Mouse (Mus musculus): ENCODE measurements around the gene Slc12a8.

Slc12a8 gene

DNA sequence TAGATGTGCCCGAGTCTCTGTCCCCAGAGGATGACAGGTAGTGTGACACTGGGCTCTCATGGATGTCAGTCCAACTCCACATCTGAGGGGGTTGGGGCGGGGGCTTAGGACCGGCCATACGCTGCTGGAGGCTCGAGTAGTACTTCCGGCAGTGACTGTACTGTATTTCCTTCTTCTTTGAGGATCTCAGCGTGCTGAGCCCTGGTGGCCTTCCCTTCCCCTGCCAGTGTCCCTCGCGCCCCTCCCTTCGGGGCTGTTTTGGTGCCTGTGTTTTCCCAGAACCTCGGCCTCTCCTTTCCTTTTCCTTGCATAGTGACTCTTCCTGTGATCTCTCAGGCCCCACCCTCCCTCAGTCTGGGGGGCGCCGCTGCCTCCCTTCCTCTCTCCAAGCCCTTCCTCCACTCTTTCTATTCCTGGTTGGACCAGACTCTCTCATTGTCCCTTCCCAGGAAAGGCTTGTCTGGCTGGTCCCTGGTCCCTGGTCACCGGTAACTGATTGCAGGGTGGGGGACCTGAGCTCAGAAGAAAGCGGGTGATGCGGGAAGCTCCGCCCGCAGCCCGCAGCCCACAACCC is 66.8 kb downstream of the Slc12a8 start:
- DNase-seq (ENCODE audit: low spot score): no peak

DNA sequence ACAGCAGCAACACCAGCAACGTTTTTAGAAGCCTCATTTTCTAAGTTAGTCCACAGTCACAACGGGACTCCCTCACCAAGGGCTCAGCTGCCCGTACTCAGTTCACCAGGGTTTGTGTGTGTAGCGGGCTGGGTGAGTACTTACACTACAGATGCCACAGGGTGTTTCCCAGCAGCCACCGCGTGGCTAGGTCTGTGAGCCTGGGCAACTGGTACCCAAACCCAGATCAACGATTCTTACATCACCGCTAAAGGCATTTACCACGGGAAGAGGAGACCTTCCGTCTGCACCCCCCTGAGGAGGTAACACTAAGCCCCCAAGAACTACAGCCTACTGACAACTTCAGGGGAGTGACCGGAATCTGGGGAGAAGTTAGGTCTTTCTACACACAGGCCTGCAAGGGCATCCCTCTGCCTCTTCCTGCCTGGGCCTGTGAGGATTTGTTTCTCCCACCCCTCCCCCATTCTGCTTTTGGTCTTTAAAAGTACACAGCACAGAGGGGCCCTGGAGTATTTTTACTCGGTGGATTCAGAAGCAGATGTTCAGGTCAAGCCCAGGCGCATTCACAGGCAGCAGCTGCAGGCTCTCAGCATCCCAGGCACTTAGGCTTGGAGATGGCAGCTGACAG is 67.4 kb downstream of the Slc12a8 start:
- DNase-seq (ENCODE audit: low spot score): no peak

DNA sequence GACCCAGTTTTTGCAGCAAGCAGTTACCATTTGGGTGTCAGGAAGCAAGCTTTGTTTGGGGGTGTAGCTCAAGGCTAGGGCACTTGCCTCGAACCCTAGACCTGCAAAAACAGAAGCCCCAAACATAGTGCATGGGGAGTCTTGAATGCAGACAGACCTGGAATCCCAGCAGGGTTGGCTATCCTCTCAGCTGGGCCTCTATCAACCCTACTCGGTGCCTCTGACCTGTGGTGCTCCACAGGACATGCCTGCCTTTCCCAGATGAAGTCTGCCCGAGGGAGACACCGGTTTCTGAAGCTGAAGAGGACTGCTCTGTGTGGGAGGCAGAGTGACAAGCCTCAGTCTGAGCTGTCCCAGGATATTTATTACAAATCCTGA is 67.9 kb downstream of the Slc12a8 start:
- no peak for DNase-seq (ENCODE audit: low spot score)

DNA sequence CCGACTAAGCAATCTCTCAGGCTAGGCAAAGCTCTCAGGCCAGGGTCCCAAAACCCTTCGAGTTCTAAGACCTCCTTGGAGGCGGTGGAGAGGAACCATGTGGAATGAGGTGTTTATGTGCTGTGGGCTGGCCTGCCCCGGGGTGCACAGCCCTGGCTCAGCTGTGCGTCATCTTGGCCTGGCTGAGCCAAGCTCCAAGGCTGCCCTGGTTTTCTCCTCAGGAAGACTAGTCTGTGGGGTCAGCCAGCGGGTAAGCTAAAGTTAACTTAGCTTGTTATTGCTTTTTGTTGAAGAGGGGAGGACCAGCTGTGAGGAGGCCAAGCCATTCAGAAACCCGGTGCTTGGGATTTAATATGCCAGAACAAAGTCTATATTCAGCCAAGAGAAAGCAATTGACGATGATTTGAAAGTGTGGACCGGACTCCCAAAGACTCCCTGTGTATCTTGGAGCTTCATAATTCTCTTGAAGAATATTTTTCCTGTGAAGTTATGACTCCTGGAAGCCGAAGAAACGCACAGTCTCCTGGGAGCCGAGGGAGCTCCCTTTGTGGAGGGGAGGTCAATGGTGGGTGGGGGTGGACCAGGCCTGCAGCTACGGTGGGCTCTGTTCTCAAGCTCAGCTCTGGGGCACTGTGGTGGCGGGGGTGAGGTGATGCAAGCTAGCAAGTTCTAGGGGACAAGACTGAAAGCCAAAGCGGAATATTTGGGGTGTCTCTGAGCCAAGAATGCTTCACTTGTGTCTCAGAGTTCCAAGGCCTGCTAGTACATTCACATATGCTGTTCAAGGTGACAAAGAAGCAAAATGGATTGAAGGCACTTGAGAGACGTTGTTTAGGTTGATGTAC is 70.4 kb downstream of the Slc12a8 start:
- DNase-seq (ENCODE audit: low spot score): no peak

DNA sequence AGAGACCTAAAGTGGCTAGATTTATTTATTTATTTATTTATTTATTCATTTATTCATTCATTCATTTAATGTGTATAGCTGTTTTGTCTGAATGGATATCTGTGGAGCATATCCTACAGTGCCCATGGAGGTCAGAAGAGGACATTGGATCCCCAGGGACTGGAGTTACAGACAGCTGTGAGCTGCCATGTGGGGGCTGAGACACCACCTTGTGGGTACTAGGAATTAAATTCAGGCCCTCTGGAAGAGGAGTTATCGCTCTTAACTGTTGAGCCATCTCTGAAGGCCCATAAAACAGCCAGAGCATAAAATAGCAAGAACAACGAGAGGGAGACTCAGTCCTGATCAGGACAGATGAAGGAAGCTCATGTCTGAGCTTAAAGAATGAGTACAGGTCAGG is 71.7 kb downstream of the Slc12a8 start:
- DNase-seq (ENCODE audit: low spot score): no peak

DNA sequence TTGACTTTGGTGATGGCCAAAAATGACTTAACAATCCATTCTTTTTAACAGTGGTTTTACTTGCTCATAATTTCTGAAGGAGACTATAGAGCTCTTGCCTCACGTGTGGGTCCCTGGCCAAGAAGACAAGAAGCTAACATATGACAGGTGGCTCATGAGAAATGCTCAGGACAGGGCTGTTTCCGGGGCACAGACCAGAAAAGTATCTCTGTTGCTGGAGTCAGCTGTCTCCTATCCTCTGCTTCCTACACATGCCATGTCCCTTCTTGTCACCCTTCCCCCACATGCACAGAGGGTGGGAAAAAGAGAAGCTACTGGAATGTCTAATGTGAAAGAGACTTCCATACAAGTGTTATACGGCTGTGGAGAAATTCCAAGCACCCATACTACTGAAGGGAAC is 73.3 kb downstream of the Slc12a8 start:
- DNase-seq (ENCODE audit: low spot score): no peak

DNA sequence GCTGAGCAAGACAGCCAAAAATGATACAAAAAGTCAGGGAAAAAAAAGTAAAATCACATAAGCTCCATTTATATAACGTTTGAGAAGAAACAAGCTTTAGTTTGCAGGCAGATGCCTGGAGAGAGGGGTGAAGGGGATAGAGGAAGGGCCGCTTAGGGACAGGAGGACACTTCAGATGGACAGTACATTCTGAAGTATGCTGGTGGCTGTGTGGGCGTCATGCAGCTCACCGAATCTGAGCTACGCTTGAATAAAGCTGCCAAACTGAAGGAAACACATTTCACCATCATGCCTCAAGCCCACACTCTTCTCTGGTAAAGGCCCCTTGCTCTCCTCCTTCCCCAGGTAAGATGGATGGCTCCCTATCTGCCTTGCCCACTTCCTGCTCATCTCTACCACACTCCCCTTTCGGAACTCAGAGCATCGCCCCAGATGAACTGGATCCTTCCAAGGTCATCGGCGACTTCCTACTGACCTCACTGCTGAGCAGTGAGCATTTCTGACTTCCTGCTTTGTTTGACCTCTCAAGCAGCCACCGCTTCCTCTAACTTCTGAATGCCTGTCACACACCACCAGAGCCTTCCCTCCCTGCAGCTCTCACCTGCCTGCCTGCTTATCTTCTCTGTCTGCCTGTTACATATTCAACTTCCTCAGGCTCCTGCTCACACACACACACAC is 74.4 kb downstream of the Slc12a8 start:
- DNase-seq (ENCODE audit: low spot score): no peak

DNA sequence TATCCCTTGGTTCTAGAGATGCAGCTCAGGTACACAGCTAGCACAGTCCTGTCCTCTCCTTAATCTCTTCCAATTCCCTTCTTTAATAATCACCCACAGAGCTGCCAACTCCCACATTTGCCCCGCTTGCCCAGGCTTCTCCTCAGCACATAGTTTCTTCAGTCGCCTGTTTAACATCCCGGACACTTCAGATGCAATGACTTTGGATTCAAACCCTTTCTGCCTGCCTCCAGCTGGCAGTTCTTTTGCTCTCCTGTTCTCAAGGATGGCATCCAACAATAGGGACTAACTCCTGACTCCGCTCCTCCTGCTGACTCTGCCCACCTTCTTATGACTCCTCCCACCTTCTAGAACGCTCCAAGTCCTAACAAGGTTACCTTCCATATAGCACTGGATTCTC is 75.2 kb downstream of the Slc12a8 start:
- DNase-seq (ENCODE audit: low spot score): no peak

DNA sequence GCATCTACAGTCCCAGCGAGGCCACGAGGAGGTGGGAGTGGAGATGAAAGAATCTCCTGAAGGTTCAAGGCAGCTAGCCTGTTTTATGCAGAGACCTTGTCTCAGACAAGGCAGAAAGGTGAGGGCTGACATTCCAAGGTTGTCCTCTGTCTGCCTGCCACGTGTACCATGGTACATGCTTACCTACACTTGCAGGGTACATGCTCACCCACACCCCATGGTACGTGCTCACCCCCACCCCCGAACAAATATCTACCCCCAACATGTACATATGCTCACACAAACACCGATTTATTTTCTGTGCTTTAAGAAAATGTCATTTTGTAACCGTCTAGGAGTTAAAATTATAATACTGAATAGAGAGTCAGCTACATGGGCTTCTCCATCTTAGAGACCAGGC is 76.3 kb downstream of the Slc12a8 start:
- DNase-seq (ENCODE audit: low spot score): no peak

DNA sequence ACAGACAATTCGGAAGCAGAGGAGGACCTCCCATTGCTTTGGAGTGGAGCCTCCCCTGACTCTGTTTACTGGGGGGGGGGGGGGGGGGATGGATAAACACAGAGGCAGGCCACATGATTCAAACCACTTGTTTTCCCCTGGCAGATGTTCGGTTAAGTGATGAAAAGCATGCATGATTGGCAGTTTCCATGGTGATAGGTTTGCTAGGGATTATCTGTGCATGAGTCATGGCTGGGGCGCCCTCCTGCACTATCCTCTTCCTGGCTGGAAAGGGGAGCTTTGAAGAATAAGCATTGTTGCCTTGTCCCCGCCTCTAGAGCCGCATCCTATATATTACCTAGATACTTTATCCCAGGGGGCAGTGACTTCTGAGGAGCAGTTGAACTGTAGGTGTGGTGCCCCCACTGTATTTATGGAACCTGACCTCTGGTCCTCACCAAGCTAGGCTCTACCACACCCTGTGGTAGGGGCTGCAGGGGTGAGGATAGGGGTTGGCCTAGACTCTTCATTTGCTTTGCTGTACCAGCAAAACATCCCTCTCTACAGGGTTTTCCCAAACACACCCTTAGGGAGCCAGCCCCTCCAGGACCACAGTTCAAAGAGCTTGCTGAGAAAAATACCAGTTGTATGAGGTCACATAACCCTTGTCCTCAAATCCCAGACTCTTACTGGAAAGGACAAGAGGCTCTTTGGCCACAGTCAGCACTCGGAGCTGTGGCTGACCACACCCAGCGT is 77.1 kb downstream of the Slc12a8 start:
- no peak for DNase-seq (ENCODE audit: low spot score)

DNA sequence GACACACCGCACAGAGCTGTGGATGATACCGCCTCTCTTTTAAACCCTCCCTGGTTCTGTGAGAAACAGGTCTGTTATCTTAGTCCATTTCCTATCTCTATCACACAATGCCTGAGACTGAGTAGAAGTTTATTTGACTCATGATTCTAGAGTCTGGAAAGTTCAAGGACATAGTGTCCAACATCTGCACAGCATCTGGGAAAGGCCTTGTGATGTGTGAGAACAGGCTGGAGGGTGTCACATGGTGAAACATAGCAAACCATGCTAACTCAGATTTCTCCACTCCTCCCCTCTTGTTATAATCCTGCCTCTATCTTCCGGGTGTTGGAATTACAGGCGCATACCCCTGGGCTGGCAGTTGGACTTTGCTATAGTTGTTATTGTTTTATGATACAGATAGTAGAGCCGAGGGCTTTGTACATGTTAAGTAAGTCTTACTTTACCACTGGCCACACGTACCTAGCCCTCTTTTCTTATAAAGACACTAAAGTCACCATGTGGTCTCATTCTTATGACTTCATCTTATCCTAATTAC is 78.2 kb downstream of the Slc12a8 start:
- DNase-seq (ENCODE audit: low spot score): no peak

DNA sequence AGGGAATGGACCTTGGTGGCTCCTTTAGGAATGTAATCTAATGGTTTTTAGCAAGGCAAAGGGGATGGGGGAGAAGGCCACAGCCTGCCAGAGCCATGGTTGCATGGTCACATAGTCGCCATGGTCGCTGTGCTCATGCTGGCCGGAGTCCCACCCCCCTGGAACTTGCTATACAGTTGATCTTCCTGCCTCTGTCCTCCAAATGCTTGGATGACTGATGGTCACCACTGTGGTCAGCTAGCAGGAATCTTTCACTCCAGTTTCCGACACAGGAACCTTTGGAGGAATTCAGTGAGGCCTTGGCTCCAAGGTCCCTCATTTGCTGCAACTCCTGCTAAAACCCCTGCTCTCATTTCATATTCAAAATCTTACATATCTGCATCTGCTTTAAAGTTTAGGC is 79.1 kb downstream of the Slc12a8 start:
- no peak for DNase-seq (ENCODE audit: low spot score)

DNA sequence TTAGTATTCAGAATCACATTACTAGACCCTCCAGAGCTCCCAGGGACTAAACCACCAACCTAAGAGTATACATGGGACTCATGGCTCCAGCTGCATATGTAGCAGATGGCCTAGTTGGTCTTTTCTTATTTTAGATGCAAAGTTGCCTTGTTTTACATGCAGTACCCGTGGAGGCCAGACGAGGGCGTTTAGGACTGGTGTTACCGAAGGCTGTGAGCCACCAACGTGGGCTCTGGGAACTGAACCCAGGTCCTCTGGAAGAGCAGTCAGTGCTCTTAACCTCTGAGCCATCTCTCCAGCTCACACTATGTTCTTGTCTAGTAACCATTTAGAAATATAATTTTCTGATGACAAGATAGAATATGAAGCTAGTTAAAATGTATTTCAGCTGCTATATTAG is 83.1 kb downstream of the Slc12a8 start:
- no peak for DNase-seq (ENCODE audit: low spot score)

DNA sequence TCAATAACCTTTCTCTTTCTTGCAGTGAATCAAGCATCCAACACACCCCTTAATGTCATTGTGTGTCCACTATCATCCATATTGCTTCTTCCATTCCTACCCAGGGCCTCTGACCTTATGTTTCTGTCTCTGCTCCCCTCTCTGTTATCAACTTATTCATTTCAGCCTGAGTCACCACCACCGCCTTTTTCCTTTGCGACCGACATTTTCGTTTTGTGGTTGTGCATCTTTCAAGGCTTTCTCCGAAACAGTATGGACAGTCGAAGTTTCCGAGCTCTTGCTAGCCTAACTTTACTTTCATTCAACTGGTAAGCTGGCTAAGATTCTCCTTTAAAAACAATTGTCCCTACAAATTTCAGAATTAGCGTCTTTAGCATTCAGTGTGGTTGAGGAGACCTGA is 84.2 kb downstream of the Slc12a8 start:
- DNase-seq (ENCODE audit: low spot score): no peak

DNA sequence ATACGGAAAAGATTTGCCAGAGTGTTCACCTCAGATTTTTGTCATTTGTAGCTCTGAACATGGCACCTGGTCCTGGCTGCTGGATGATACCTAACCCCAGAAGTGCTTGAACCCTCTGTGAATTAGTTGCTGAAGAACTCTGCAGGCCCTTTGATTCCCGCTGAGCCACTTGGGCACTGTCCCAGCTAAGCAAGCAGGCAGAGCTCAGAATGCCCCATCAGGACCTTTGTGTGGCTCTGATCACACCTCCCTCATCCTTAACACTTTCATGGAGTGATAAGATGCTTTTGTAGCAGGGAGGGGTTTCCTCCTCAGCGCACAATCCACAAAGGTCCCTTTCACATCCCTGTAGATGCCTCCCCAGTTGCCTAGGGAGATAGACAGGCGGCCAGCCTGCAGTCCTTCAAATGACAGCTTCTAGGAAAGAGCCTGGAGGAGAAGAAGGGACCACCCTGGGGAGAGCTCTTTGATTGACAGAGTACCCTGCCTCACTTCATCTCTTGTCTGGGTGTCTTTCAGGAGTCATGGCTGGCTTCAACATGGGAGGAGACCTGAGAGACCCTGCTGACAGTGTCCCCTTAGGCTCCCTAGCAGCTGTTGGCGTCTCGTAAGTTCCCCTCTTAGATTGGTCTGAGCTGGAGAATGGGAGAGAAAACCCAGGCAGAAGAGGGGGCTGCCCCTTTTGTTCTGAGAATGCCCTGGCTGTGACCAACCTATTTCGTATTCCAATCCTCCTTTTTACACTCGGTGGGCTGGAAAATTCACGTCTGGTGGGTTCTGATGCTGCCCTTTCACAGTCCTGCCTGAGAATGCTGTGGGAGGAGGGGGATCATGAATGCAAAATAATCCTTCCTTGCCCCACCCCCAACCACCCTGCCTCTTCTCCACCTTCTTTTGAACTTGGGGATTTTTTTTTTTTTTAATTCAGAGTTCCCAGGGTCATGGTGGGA is 88.8 kb downstream of the Slc12a8 start:
- DNase-seq (ENCODE audit: low spot score): no peak

DNA sequence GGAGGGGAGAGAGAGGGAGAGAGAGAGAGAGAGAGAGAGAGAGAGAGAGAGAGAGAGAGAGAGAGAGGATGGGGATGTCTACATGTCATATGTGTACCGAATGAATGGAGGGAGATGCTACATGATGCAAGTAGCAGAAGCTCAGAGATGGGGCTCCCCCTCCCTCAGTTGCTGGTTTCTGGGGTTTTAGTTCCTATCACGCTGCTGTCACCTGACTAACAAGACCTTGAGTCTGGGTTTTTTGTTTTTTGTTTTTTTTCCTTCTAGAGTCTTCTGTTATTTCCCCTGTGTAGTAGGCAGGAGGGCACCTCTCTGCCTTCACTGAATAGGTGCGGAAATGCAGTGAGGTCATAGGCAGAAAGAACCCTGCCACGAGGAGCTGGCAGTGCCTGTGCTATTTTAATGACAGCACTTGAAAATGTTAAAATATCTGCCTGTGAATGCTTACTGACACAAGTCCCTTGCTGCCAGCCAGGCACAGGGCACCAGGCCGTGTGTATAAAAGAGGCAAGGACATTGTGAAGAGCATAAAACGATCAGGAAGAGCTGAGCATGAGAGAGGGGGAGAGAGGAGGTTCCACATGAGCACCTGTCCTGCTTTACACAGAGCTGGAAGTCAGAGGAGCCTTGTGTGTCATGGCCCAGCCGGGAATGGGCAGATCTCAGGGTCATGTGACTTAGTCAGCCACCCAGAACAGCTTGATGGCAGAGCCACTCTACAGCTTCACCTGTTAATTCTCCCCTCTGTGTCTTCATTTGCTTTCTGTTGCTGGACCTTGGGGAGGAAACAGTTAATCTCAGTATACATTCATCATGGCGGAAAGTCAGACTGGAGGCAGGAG is 89.8 kb downstream of the Slc12a8 start:
- no peak for DNase-seq (ENCODE audit: low spot score)

DNA sequence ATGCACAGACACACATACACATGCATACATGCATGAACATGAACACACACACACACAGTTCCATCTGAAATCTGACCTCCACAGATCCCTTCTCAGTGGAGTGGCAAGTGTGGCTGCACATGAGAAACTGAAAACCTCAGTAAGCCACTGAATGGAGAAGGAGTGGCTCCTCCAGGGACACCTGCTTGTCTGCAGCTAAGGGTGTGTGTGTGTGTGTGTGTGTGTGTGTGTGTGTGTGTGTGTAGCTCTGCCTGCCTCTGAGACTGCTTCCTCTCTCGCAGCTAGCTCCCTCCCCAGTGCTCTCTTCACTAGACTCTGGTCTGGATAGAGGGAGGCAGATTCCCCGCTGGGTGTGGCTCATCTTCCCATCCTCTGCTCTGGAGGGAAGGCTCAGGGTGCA is 92.4 kb downstream of the Slc12a8 start:
- DNase-seq (ENCODE audit: low spot score): no peak

DNA sequence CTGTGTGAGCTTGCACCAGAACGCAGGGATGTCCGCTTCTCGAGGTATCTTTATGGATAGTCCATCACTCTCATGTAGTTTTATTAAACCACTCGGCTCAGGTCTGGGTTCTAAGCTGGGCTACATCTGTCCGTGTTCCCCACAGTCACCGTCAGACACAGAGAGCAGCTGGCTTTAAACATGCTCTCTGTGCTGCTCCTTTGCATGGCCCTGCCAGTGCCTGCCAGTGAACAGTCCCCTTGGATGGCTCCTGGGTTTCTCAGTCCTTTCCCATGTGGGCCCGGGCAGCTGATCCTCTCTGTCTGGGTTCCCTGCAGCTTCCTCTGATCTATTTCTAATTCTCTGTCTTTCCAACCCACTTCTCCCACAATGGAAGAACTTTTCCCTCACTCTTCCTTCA is 93.3 kb downstream of the Slc12a8 start:
- DNase-seq (ENCODE audit: low spot score): no peak

DNA sequence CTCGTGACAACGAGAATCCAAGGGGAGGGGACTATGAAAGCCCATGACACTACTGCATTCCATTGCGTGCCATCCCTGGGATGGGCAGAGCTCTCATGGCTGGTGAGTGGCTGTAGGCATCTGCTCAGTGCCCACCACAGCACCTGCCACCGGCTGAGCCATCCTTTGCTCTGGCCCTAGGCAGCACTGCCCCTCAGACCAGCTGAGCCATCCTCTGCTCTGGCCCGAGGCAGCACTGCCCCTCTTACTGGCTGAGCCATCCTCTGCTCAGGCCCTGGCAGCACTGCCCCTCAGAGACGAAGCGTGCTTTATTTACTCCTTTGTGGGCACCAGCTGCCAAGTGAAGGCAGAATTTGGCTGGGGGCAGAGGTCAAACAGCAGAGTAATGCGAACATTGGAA is 94.2 kb downstream of the Slc12a8 start:
- no peak for DNase-seq (ENCODE audit: low spot score)

Measured in ovary, postnatal 10 days (tissue).